Mouse (Mus musculus) liver, adult 2 months (tissue): ENCODE measurements around the gene Slc10a4. TPM values are rescaled to one million over a fixed set of nuclear protein-coding genes. Genes with fewer than 3 reads are reported as not detected.
"Not testable (repeated sequence)": the region's sequence is repeated elsewhere in the genome, so short reads cannot be mapped to it uniquely, and the experiment has no call there.

Source experiments
- DNase-seq: peaks from one replicate; pipeline ENCODE4 v3.0.0-alpha.2; 2011; ENCODE audit warnings: low read depth, low spot score; ENCODE audit errors: extremely low read depth
- H3K27ac ChIP-seq: fragments of 200-500 bp; replicated peaks from 2 replicates; pipeline ENCODE4 v1.5.1; 2012; ENCODE audit warnings: low read depth, mild to moderate bottlenecking, control low read depth, inconsistent platforms, low read length; ENCODE audit not compliant: insufficient read depth
- H3K27me3 ChIP-seq: fragments of 200-500 bp; 2 replicates; pipeline ENCODE4 v1.6.1; 2012; ENCODE audit warnings: mild to moderate bottlenecking, moderate library complexity, low read length, inconsistent platforms; ENCODE audit not compliant: control insufficient read depth, insufficient read depth
- H3K36me3 ChIP-seq: fragments of 200-500 bp; 2 replicates; pipeline ENCODE4 v1.6.1; 2012; ENCODE audit warnings: low read length, inconsistent platforms; ENCODE audit not compliant: control insufficient read depth, insufficient read depth
- H3K4me1 ChIP-seq: fragments of 200-500 bp; 2 replicates; pipeline ENCODE4 v1.6.1; 2011; ENCODE audit warnings: low read length; ENCODE audit not compliant: control insufficient read depth, insufficient read depth
- H3K4me3 ChIP-seq: fragments of 200-500 bp; 2 replicates; pipeline ENCODE4 v1.5.1; 2011; ENCODE audit warnings: low read depth, mild to moderate bottlenecking, control low read depth, low read length, moderate library complexity; ENCODE audit not compliant: insufficient read depth
- H3K79me2 ChIP-seq: fragments of 200-500 bp; 2 replicates; pipeline ENCODE4 v1.6.1; 2012; ENCODE audit warnings: inconsistent platforms, mild to moderate bottlenecking, low read length, moderate library complexity; ENCODE audit not compliant: control insufficient read depth, insufficient read depth
- H3K9ac ChIP-seq: fragments of 200-500 bp; 2 replicates; pipeline ENCODE4 v1.6.1; 2012; ENCODE audit warnings: low read depth, mild to moderate bottlenecking, control low read depth, inconsistent platforms, low read length
- CTCF ChIP-seq: fragments of 200-500 bp; IDR thresholded peaks from 2 replicates; pipeline ENCODE4 v1.5.1; 2011; ENCODE audit warnings: low read depth, low read length, control low read depth
- POLR2A ChIP-seq: fragments of 200-500 bp; IDR thresholded peaks from 2 replicates; pipeline ENCODE4 v1.6.1; 2011; ENCODE audit warnings: low read length, control low read depth; ENCODE audit not compliant: insufficient read depth; ENCODE audit errors: extremely low read depth
- WGBS: fragments of 180-500 bp; shearing (Covaris S2); methylation state at CpG from one replicate; pipeline ENCODE4 v1.1.7; 2018; 5-methylcytosine and 5-hydroxymethylcytosine counted together
- polyA plus RNA-seq: library from polyadenylated mRNA; depleted of rRNA; stranded (reverse); fragments of >200 nt; gene quantifications from 2 replicates; pipeline ENCODE4 v1.2.3, GENCODE M21; 2012
- total RNA-seq: library from RNA; depleted of rRNA; stranded (reverse); fragments of >200 nt; gene quantifications from 2 replicates; pipeline ENCODE4 v1.2.3, GENCODE M21; 2014

Gene Slc10a4
- total and polyA plus RNA-seq, 2 experiments = not detected

GRCm38 (mm10) chr5:72992474-72992873 is 14.2 kb upstream of the Slc10a4 start:
- TF ChIP-seq POLR2A = no peak
- TF ChIP-seq CTCF = no peak

GRCm38 (mm10) chr5:72994424-72994823 is 12.3 kb upstream of the Slc10a4 start:
- Histone ChIP-seq H3K4me1 (no peaks in the 10 kb centered on the region), H3K4me3 (no peak overlapping the region), H3K9ac (no peak overlapping the region), H3K79me2 (no peaks in the 10 kb centered on the region), H3K27ac (no peak overlapping the region), H3K36me3 (no peaks in the 10 kb centered on the region), H3K27me3 (no peaks in the 10 kb centered on the region)
- DNase-seq = no peak
- 79% methylated on average over 8 of the region's 8 CpGs for WGBS
- no peak for TF ChIP-seq POLR2A
- no peak for TF ChIP-seq CTCF

More at GRCm38 (mm10) chr5:72992474-72992873, 14.2 kb upstream of the Slc10a4 start:
- Histone ChIP-seq H3K79me2 (no peaks in the 10 kb centered on the region), H3K4me3 (no peak overlapping the region), H3K27ac (no peak overlapping the region), H3K9ac (no peak overlapping the region), H3K27me3 (no peaks in the 10 kb centered on the region), H3K4me1 (no peaks in the 10 kb centered on the region), H3K36me3 (no peaks in the 10 kb centered on the region)
- no peak for DNase-seq
- WGBS = 78% methylated on average over 1 of the region's 1 CpGs

GRCm38 (mm10) chr5:72994928-72995327 is 11.8 kb upstream of the Slc10a4 start:
- Histone ChIP-seq H3K27ac (no peak overlapping the region), H3K9ac (no peak overlapping the region), H3K27me3 (no peaks in the 10 kb centered on the region), H3K36me3 (no peaks in the 10 kb centered on the region), H3K4me1 (no peaks in the 10 kb centered on the region), H3K4me3 (no peak overlapping the region), H3K79me2 (no peaks in the 10 kb centered on the region)
- DNase-seq = no peak
- TF ChIP-seq POLR2A (no peak), CTCF (no peak)
- 79% methylated on average over 2 of the region's 2 CpGs for WGBS

- H3K36me3 ChIP-seq = no peaks in the 10 kb centered on the region
- H3K79me2 ChIP-seq = no peaks in the 10 kb centered on the region
- H3K4me1 ChIP-seq = no peaks in the 10 kb centered on the region
- WGBS = 66% methylated on average over 10 of the region's 10 CpGs
- no peak overlapping the region for H3K9ac ChIP-seq
- TF ChIP-seq POLR2A (no peak), CTCF (no peak)
- no peaks in the 10 kb centered on the region for H3K27me3 ChIP-seq
- H3K27ac ChIP-seq = no peak overlapping the region
- no peak overlapping the region for H3K4me3 ChIP-seq
- DNase-seq = no peak
These were observed 11.3 kb upstream of the Slc10a4 start for GRCm38 (mm10) chr5:72995379-72995778.

GRCm38 (mm10) chr5:72998546-72998945 is 8.1 kb upstream of the Slc10a4 start:
- 96% methylated on average over 1 of the region's 1 CpGs for WGBS
- not testable (repeated sequence) for H3K79me2 ChIP-seq, H3K4me3 ChIP-seq, H3K27ac ChIP-seq, H3K4me1 ChIP-seq, H3K9ac ChIP-seq, DNase-seq, H3K27me3 ChIP-seq, H3K36me3 ChIP-seq

GRCm38 (mm10) chr5:73004046-73004445 is 2.6 kb upstream of the Slc10a4 start:
- peaks cover 12% of the 10 kb centered on the region for H3K27me3 ChIP-seq

More at GRCm38 (mm10) chr5:73004046-73004445, 2.6 kb upstream of the Slc10a4 start:
- Histone ChIP-seq H3K4me3 (no peak overlapping the region), H3K27ac (no peak overlapping the region), H3K36me3 (no peaks in the 10 kb centered on the region), H3K79me2 (no peaks in the 10 kb centered on the region), H3K9ac (no peak overlapping the region), H3K4me1 (0 out of 2 replicates have a peak, but pooled peaks cover 4% of the 10 kb centered on the region)
- TF ChIP-seq POLR2A (no peak), CTCF (no peak)
- 86% methylated on average over 5 of the region's 5 CpGs for WGBS
- DNase-seq = no peak
